Mouse (Mus musculus): ENCODE results near the gene Gm37240. TPM values are rescaled to one million over a fixed set of nuclear protein-coding genes. Genes with fewer than 3 reads are reported as not detected.

The Gm37240 gene
- polyA plus RNA-seq, 1 experiment from 2014 or later: 0.43 TPM

- Histone ChIP-seq H3K9ac (ENCODE audit: low read length) (no peak overlapping the region), H3K27me3 (ENCODE audit: control insufficient read depth, insufficient read depth, low read length) (no peaks in the 10 kb centered on the region), H3K9me3 (ENCODE audit: control insufficient read depth, low read length) (no peaks in the 10 kb centered on the region), H3K4me1 (replicated peaks; ENCODE audit: control insufficient read depth, insufficient read depth, low read length) (peaks cover under 1% of the 10 kb centered on the region; the same call in 1 of the 2 replicates), H3K36me3 (ENCODE audit: control insufficient read depth, insufficient read depth, low read length) (no peaks in the 10 kb centered on the region), H3K4me2 (ENCODE audit: low read depth, low read length, severe bottlenecking) (no peak overlapping the region), H3K4me3 (ENCODE audit: low read depth, low read length) (no peak overlapping the region), H3K27ac (ENCODE audit: low read depth, low read length) (no peak overlapping the region)
- ATAC-seq (replicated peaks; ENCODE audit: low FRiP score): no peak
- DNase-seq (ENCODE audit: low spot score): no peak
- 80% methylated on average over 2 of the region's 2 CpGs for WGBS
These were observed 1185.8 kb downstream of the Gm37240 start for GRCm38 (mm10) chr3:84701509-84701908.

GRCm38 (mm10) chr3:84696428-84696917 lies 1190.8 kb downstream of the Gm37240 start:
- Histone ChIP-seq H3K4me3 (ENCODE audit: low read depth, low read length) (no peak overlapping the region), H3K4me1 (replicated peaks; ENCODE audit: control insufficient read depth, insufficient read depth, low read length) (peaks cover 4% of the 10 kb centered on the region; the same call in 1 of the 2 replicates), H3K27ac (ENCODE audit: low read depth, low read length) (no peak overlapping the region), H3K9me3 (ENCODE audit: control insufficient read depth, low read length) (no peaks in the 10 kb centered on the region), H3K4me2 (ENCODE audit: low read depth, low read length, severe bottlenecking) (no peak overlapping the region), H3K27me3 (ENCODE audit: control insufficient read depth, insufficient read depth, low read length) (no peaks in the 10 kb centered on the region), H3K36me3 (ENCODE audit: control insufficient read depth, insufficient read depth, low read length) (no peaks in the 10 kb centered on the region), H3K9ac (ENCODE audit: low read length) (no peak overlapping the region)
- 58% methylated on average over 18 of the region's 18 CpGs for WGBS
- DNase-seq (ENCODE audit: low spot score): no peak
- ATAC-seq (replicated peaks; ENCODE audit: low FRiP score): no peak

- 83% methylated on average over 9 of the region's 9 CpGs for WGBS
- no peak for ATAC-seq (replicated peaks; ENCODE audit: low FRiP score)
These were observed 1191.4 kb downstream of the Gm37240 start for GRCm38 (mm10) chr3:84695867-84696361.

GRCm38 (mm10) chr3:84695418-84695817 lies 1191.9 kb downstream of the Gm37240 start:
- Histone ChIP-seq H3K36me3 (ENCODE audit: control insufficient read depth, insufficient read depth, low read length) (no peaks in the 10 kb centered on the region), H3K4me2 (ENCODE audit: low read depth, low read length, severe bottlenecking) (no peak overlapping the region), H3K27me3 (ENCODE audit: control insufficient read depth, insufficient read depth, low read length) (no peaks in the 10 kb centered on the region), H3K9me3 (ENCODE audit: control insufficient read depth, low read length) (no peaks in the 10 kb centered on the region), H3K27ac (ENCODE audit: low read depth, low read length) (no peak overlapping the region), H3K4me1 (replicated peaks; ENCODE audit: control insufficient read depth, insufficient read depth, low read length) (peaks cover 4% of the 10 kb centered on the region; the same call in 1 of the 2 replicates), H3K4me3 (ENCODE audit: low read depth, low read length) (no peak overlapping the region), H3K9ac (ENCODE audit: low read length) (no peak overlapping the region)
- DNase-seq (ENCODE audit: low spot score): no peak
- ATAC-seq (replicated peaks; ENCODE audit: low FRiP score): no peak
- 79% methylated on average over 9 of the region's 9 CpGs for WGBS

More at GRCm38 (mm10) chr3:84695867-84696361, 1191.4 kb downstream of the Gm37240 start:
- H3K27ac ChIP-seq (ENCODE audit: low read depth, low read length): no peak overlapping the region
- no peak overlapping the region for H3K4me3 ChIP-seq (ENCODE audit: low read depth, low read length)
- H3K4me1 ChIP-seq (replicated peaks; ENCODE audit: control insufficient read depth, insufficient read depth, low read length): peaks cover 4% of the 10 kb centered on the region; the same call in 1 of the 2 replicates
- H3K9ac ChIP-seq (ENCODE audit: low read length): no peak overlapping the region
- no peaks in the 10 kb centered on the region for H3K9me3 ChIP-seq (ENCODE audit: control insufficient read depth, low read length)
- no peaks in the 10 kb centered on the region for H3K36me3 ChIP-seq (ENCODE audit: control insufficient read depth, insufficient read depth, low read length)
- no peaks in the 10 kb centered on the region for H3K27me3 ChIP-seq (ENCODE audit: control insufficient read depth, insufficient read depth, low read length)
- H3K4me2 ChIP-seq (ENCODE audit: low read depth, low read length, severe bottlenecking): no peak overlapping the region
- DNase-seq (ENCODE audit: low spot score): no peak

- Histone ChIP-seq H3K9ac (ENCODE audit: low read length) (no peak overlapping the region), H3K27me3 (ENCODE audit: control insufficient read depth, insufficient read depth, low read length) (no peaks in the 10 kb centered on the region), H3K4me2 (ENCODE audit: low read depth, low read length, severe bottlenecking) (no peak overlapping the region), H3K4me1 (replicated peaks; ENCODE audit: control insufficient read depth, insufficient read depth, low read length) (peaks cover 4% of the 10 kb centered on the region; the same call in 1 of the 2 replicates), H3K9me3 (ENCODE audit: control insufficient read depth, low read length) (no peaks in the 10 kb centered on the region), H3K4me3 (ENCODE audit: low read depth, low read length) (no peak overlapping the region), H3K36me3 (ENCODE audit: control insufficient read depth, insufficient read depth, low read length) (no peaks in the 10 kb centered on the region), H3K27ac (ENCODE audit: low read depth, low read length) (no peak overlapping the region)
- DNase-seq (ENCODE audit: low spot score): no peak
- WGBS: 72% methylated on average over 10 of the region's 10 CpGs
- no peak for ATAC-seq (replicated peaks; ENCODE audit: low FRiP score)
These were observed 1193.4 kb downstream of the Gm37240 start for GRCm38 (mm10) chr3:84693886-84694285.

- no peak overlapping the region for H3K4me2 ChIP-seq (ENCODE audit: low read depth, low read length, severe bottlenecking)
- ATAC-seq (replicated peaks; ENCODE audit: low FRiP score) (no peak), DNase-seq (ENCODE audit: low spot score) (no peak)
- no peak overlapping the region for H3K4me3 ChIP-seq (ENCODE audit: low read depth, low read length)
- no peaks in the 10 kb centered on the region for H3K9me3 ChIP-seq (ENCODE audit: control insufficient read depth, low read length)
- H3K4me1 ChIP-seq (replicated peaks; ENCODE audit: control insufficient read depth, insufficient read depth, low read length): peaks cover 4% of the 10 kb centered on the region; the same call in 1 of the 2 replicates
- no peaks in the 10 kb centered on the region for H3K36me3 ChIP-seq (ENCODE audit: control insufficient read depth, insufficient read depth, low read length)
- no peak overlapping the region for H3K9ac ChIP-seq (ENCODE audit: low read length)
- no peak overlapping the region for H3K27ac ChIP-seq (ENCODE audit: low read depth, low read length)
- 69% methylated on average over 4 of the region's 4 CpGs for WGBS
- H3K27me3 ChIP-seq (ENCODE audit: control insufficient read depth, insufficient read depth, low read length): no peaks in the 10 kb centered on the region
These were observed 1194.6 kb downstream of the Gm37240 start for GRCm38 (mm10) chr3:84692647-84693199.

GRCm38 (mm10) chr3:84690091-84690771 lies 1197.1 kb downstream of the Gm37240 start:
- Histone ChIP-seq H3K36me3 (ENCODE audit: control insufficient read depth, insufficient read depth, low read length) (no peaks in the 10 kb centered on the region), H3K9me3 (ENCODE audit: control insufficient read depth, low read length) (no peaks in the 10 kb centered on the region), H3K27me3 (ENCODE audit: control insufficient read depth, insufficient read depth, low read length) (no peaks in the 10 kb centered on the region), H3K4me2 (ENCODE audit: low read depth, low read length, severe bottlenecking) (no peak overlapping the region), H3K27ac (ENCODE audit: low read depth, low read length) (no peak overlapping the region), H3K4me1 (replicated peaks; ENCODE audit: control insufficient read depth, insufficient read depth, low read length) (no peaks in the 10 kb centered on the region; the same call in 1 of the 2 replicates), H3K4me3 (ENCODE audit: low read depth, low read length) (no peak overlapping the region), H3K9ac (ENCODE audit: low read length) (no peak overlapping the region)
- DNase-seq (ENCODE audit: low spot score) (no peak), ATAC-seq (replicated peaks; ENCODE audit: low FRiP score) (no peak)
- WGBS: 69% methylated on average over 7 of the region's 7 CpGs

- no peak for ATAC-seq (replicated peaks; ENCODE audit: low FRiP score)
- no peak overlapping the region for H3K9ac ChIP-seq (ENCODE audit: low read length)
- no peak overlapping the region for H3K27ac ChIP-seq (ENCODE audit: low read depth, low read length)
- no peaks in the 10 kb centered on the region; the same call in 1 of the 2 replicates for H3K4me1 ChIP-seq (replicated peaks; ENCODE audit: control insufficient read depth, insufficient read depth, low read length)
- no peak for DNase-seq (ENCODE audit: low spot score)
- no peaks in the 10 kb centered on the region for H3K9me3 ChIP-seq (ENCODE audit: control insufficient read depth, low read length)
- H3K27me3 ChIP-seq (ENCODE audit: control insufficient read depth, insufficient read depth, low read length): no peaks in the 10 kb centered on the region
- no peak overlapping the region for H3K4me2 ChIP-seq (ENCODE audit: low read depth, low read length, severe bottlenecking)
- H3K36me3 ChIP-seq (ENCODE audit: control insufficient read depth, insufficient read depth, low read length): no peaks in the 10 kb centered on the region
- 79% methylated on average over 2 of the region's 2 CpGs for WGBS
- no peak overlapping the region for H3K4me3 ChIP-seq (ENCODE audit: low read depth, low read length)
These were observed 1197.7 kb downstream of the Gm37240 start for GRCm38 (mm10) chr3:84689656-84690055.

All from forebrain, embryonic 11.5 days (tissue).